Mouse (Mus musculus) midbrain, embryonic 15.5 days (tissue): Measurements from ENCODE around the gene Actn2. TPM values are rescaled to one million over a fixed set of nuclear protein-coding genes. Genes with fewer than 3 reads are reported as not detected.

Source experiments
- ATAC-seq: fragments of 200-750 bp; cut with Nextera tagmentation; replicated peaks from 2 replicates; pipeline ENCODE4 v1.8.0; 2017; ENCODE audit warnings: moderate TSS enrichment
- H3K27ac ChIP-seq: fragments of 300-500 bp; sonication (generic); 2 replicates; pipeline ENCODE4 v1.5.1; 2015; ENCODE audit warnings: mild to moderate bottlenecking, inconsistent platforms
- H3K27me3 ChIP-seq: fragments of 300-500 bp; sonication (generic); replicated peaks from 2 replicates; pipeline ENCODE4 v1.6.1; 2015; ENCODE audit warnings: inconsistent platforms
- H3K36me3 ChIP-seq: fragments of 300-500 bp; sonication (generic); replicated peaks from 2 replicates; pipeline ENCODE4 v1.6.1; 2015; ENCODE audit warnings: inconsistent platforms
- H3K4me1 ChIP-seq: fragments of 300-500 bp; sonication (generic); 2 replicates; pipeline ENCODE4 v1.6.1; 2015; ENCODE audit warnings: inconsistent platforms
- H3K4me2 ChIP-seq: fragments of 300-500 bp; sonication (generic); 2 replicates; pipeline ENCODE4 v1.6.1; 2015; ENCODE audit warnings: inconsistent platforms, mild to moderate bottlenecking, moderate library complexity
- H3K4me3 ChIP-seq: fragments of 300-500 bp; sonication (generic); 2 replicates; pipeline ENCODE4 v1.5.1; 2015; ENCODE audit warnings: mild to moderate bottlenecking, inconsistent platforms
- H3K9ac ChIP-seq: fragments of 300-500 bp; sonication (generic); 2 replicates; pipeline ENCODE4 v1.6.1; 2015; ENCODE audit warnings: mild to moderate bottlenecking, inconsistent platforms
- H3K9me3 ChIP-seq: fragments of 300-500 bp; sonication (generic); 2 replicates; pipeline ENCODE4 v1.6.1; 2016; ENCODE audit warnings: inconsistent platforms
- WGBS: fragments of 180-500 bp; shearing (Covaris S2); methylation state at CpG from one replicate; pipeline ENCODE4 v1.1.7; 2015; ENCODE audit warnings: mixed read lengths; 5-methylcytosine and 5-hydroxymethylcytosine counted together
- polyA plus RNA-seq: library from polyadenylated mRNA; unstranded; fragments of >200 nt; fragmentation: Nextera tagmentation; extraction: Ambion mirVana; gene quantifications from 2 replicates; pipeline ENCODE4 v1.2.1, GENCODE M21; 2015

Gene Actn2
- polyA plus RNA-seq, 1 experiment from 2014 or later, result 2.8 TPM

- Histone ChIP-seq H3K9me3 (no peaks in the 10 kb centered on the region), H3K4me1 (peaks cover 3% of the 10 kb centered on the region), H3K4me3 (no peak overlapping the region), H3K36me3 (no peaks in the 10 kb centered on the region), H3K4me2 (0 out of 2 replicates have a peak overlapping the region, but pooled peaks have one; percentile 96), H3K27me3 (0 out of 2 replicates have a peak, but pooled peaks cover 2% of the 10 kb centered on the region), H3K9ac (no peak overlapping the region), H3K27ac (no peak overlapping the region)
- ATAC-seq, result no peak
Measured at GRCm38 (mm10) chr13:12339446-12339845, 1.1 kb downstream of the Actn2 start.

- H3K36me3 ChIP-seq, result no peaks in the 10 kb centered on the region
- WGBS, result 91% methylated on average over 7 of the region's 7 CpGs
- H3K27ac ChIP-seq, result no peak overlapping the region
- no peak for ATAC-seq
- no peaks in the 10 kb centered on the region for H3K9me3 ChIP-seq
- H3K27me3 ChIP-seq, result 0 out of 2 replicates have a peak, but pooled peaks cover 2% of the 10 kb centered on the region
- peaks cover 3% of the 10 kb centered on the region for H3K4me1 ChIP-seq
- no peak overlapping the region for H3K9ac ChIP-seq
- H3K4me2 ChIP-seq, result no peak overlapping the region
- H3K4me3 ChIP-seq, result no peak overlapping the region
Measured at GRCm38 (mm10) chr13:12337752-12338151, 2.8 kb downstream of the Actn2 start.

- Histone ChIP-seq H3K9me3 (no peaks in the 10 kb centered on the region), H3K27me3 (no peaks in the 10 kb centered on the region), H3K4me1 (no peaks in the 10 kb centered on the region), H3K27ac (no peak overlapping the region), H3K4me3 (no peak overlapping the region), H3K4me2 (no peak overlapping the region), H3K9ac (no peak overlapping the region), H3K36me3 (no peaks in the 10 kb centered on the region)
- no peak for ATAC-seq
- WGBS, result 67% methylated on average over 12 of the region's 12 CpGs
Measured at GRCm38 (mm10) chr13:12334016-12334415, 6.5 kb downstream of the Actn2 start.

DNA sequence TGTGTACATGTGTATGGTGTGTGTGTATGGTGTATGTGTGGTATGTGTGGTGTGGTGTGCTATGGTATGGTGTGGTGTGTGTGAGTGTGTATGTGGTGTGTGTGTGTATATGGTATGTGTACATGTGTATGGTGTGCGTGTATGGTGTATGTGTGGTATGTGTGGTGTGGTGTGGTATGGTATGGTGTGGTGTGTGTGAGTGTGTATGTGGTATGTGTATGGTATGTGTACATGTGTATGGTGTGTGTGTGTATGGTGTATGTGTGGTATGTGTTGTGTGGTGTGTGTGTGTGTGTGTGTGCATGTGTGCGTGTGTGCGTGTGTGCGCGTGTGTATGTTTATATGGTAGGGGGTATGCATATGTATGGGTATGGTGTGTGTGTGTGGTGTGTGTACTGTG lies 9.0 kb downstream of the Actn2 start:
- Histone ChIP-seq H3K9me3 (no peaks in the 10 kb centered on the region), H3K9ac (no peak overlapping the region), H3K4me2 (no peak overlapping the region), H3K36me3 (no peaks in the 10 kb centered on the region), H3K27ac (no peak overlapping the region), H3K4me1 (no peaks in the 10 kb centered on the region), H3K4me3 (no peak overlapping the region), H3K27me3 (no peaks in the 10 kb centered on the region)
- no peak for ATAC-seq
- WGBS, result over 99% methylated on average over 5 of the region's 5 CpGs

DNA sequence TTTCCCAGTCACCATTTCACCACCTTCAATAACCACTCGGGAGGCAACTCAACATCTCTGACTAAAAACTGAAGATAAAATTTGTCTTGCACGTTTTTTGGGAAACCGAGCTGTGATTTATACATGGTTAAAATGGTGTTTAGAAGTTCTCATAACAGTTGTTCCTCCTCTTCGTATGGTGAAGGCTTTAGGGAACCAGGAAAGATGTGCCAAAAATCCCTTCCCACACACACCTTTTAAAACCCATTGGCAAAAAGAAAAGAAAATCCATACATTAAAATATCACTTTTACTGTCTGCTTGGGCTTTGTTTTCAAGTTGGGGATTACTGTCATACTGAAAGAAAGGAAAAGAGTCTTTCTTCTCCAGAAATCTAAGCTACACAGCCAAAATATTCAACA lies 12.2 kb downstream of the Actn2 start:
- no peak overlapping the region for H3K4me3 ChIP-seq
- H3K9me3 ChIP-seq, result no peaks in the 10 kb centered on the region
- no peaks in the 10 kb centered on the region for H3K4me1 ChIP-seq
- no peaks in the 10 kb centered on the region for H3K27me3 ChIP-seq
- WGBS, result 82% methylated on average over 4 of the region's 4 CpGs
- no peak for ATAC-seq
- no peaks in the 10 kb centered on the region for H3K36me3 ChIP-seq
- no peak overlapping the region for H3K4me2 ChIP-seq
- H3K27ac ChIP-seq, result no peak overlapping the region
- no peak overlapping the region for H3K9ac ChIP-seq

- H3K36me3 ChIP-seq, result no peaks in the 10 kb centered on the region
- no peaks in the 10 kb centered on the region for H3K4me1 ChIP-seq
- no peak overlapping the region for H3K4me2 ChIP-seq
- no peak overlapping the region for H3K9ac ChIP-seq
- H3K27me3 ChIP-seq, result no peaks in the 10 kb centered on the region
- no peak overlapping the region for H3K4me3 ChIP-seq
- ATAC-seq, result no peak
- no peak overlapping the region for H3K27ac ChIP-seq
- WGBS, result 95% methylated on average over 6 of the region's 6 CpGs
- no peaks in the 10 kb centered on the region for H3K9me3 ChIP-seq
Measured at GRCm38 (mm10) chr13:12327577-12327976, 13.0 kb downstream of the Actn2 start.

- Histone ChIP-seq H3K4me1 (no peaks in the 10 kb centered on the region), H3K27ac (no peak overlapping the region), H3K4me2 (no peak overlapping the region), H3K4me3 (no peak overlapping the region), H3K36me3 (no peaks in the 10 kb centered on the region), H3K9ac (no peak overlapping the region), H3K9me3 (no peaks in the 10 kb centered on the region), H3K27me3 (no peaks in the 10 kb centered on the region)
- 87% methylated on average over 12 of the region's 12 CpGs for WGBS
- no peak for ATAC-seq
Measured at GRCm38 (mm10) chr13:12323076-12323625, 17.4 kb downstream of the Actn2 start.

GRCm38 (mm10) chr13:12320148-12320547 lies 20.4 kb downstream of the Actn2 start:
- WGBS, result 74% methylated on average over 2 of the region's 2 CpGs

DNA sequence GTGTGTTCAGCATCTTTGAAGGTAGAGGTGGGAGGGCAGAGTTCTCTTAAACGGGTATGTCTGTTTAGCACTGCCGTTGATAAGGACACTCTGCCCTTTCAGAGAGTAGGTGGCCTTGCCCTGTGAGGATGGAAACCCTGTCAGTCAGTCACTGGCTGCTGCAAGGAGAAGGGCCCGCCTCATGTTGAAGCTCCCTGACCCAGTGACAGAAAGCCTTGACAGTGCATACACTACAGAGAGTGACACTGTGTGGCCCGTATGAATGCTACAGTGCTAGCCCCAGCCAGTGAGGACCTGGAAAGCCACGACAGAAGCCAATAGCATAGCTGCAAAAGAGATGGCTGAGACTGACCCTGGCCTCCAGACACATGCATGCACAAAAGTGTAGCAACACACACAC lies 22.5 kb downstream of the Actn2 start:
- no peak overlapping the region for H3K4me2 ChIP-seq
- H3K36me3 ChIP-seq, result no peaks in the 10 kb centered on the region
- no peaks in the 10 kb centered on the region for H3K27me3 ChIP-seq
- 83% methylated on average over 5 of the region's 5 CpGs for WGBS
- H3K27ac ChIP-seq, result no peak overlapping the region
- no peak overlapping the region for H3K4me3 ChIP-seq
- no peaks in the 10 kb centered on the region for H3K9me3 ChIP-seq
- H3K9ac ChIP-seq, result no peak overlapping the region
- H3K4me1 ChIP-seq, result no peaks in the 10 kb centered on the region
- ATAC-seq, result no peak

More at GRCm38 (mm10) chr13:12320148-12320547, 20.4 kb downstream of the Actn2 start:
- Histone ChIP-seq H3K9ac (no peak overlapping the region), H3K4me3 (no peak overlapping the region), H3K36me3 (no peaks in the 10 kb centered on the region), H3K27me3 (no peaks in the 10 kb centered on the region), H3K27ac (no peak overlapping the region), H3K4me2 (no peak overlapping the region), H3K9me3 (no peaks in the 10 kb centered on the region), H3K4me1 (no peaks in the 10 kb centered on the region)
- ATAC-seq, result no peak

DNA sequence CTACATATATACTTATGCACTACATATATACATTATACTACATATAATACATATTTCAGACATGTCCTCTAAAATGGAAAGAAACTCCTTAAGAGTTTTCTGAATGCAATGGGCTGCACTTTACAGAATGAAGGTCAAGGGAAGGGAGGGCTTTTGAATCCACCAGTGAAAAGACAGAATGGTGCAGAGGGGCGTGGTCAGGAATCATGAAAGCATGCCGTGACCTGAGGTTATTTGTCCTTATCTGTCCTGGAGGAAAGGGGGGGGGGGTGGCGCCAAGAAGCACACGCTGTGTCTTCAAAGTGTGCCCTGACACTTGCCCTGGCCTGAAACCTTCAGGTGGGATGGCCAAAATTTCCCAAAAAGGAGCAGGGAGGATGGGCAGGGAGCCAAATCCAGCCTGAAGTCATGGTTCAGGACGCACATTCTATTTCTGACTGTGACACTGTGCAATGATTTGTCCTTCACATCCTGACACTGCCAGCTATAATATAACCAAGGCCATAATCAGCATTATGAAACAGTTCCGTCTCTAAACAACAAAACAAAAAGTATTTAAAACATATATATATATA lies 23.3 kb downstream of the Actn2 start:
- 76% methylated on average over 6 of the region's 6 CpGs for WGBS
- no peak for ATAC-seq
- no peaks in the 10 kb centered on the region for H3K4me1 ChIP-seq
- no peak overlapping the region for H3K4me3 ChIP-seq
- H3K9ac ChIP-seq, result no peak overlapping the region
- H3K9me3 ChIP-seq, result no peaks in the 10 kb centered on the region
- H3K27me3 ChIP-seq, result no peaks in the 10 kb centered on the region
- H3K27ac ChIP-seq, result no peak overlapping the region
- no peaks in the 10 kb centered on the region for H3K36me3 ChIP-seq
- no peak overlapping the region for H3K4me2 ChIP-seq

DNA sequence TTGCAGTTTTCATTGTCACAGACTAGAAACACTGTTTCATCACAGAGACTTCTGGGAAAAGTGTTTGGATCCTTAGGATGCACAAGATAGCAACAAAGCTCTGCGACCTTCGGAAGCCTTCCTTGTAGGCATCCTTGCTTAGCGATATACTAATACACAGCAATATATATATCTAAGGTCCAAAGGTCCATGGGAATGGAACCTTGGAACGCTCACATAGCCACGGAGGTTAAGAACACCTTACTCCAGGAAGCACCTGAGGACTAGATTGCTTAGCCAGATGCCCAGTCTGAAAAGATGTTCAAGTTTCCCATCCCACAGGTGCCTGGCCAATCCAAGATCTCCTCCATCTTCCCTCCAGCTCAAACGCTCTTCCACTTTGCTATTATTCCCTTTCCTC lies 26.4 kb downstream of the Actn2 start:
- WGBS, result 96% methylated on average over 6 of the region's 6 CpGs
- no peaks in the 10 kb centered on the region for H3K27me3 ChIP-seq
- H3K9me3 ChIP-seq, result no peaks in the 10 kb centered on the region
- no peak overlapping the region for H3K27ac ChIP-seq
- no peak overlapping the region for H3K4me2 ChIP-seq
- no peak overlapping the region for H3K9ac ChIP-seq
- no peaks in the 10 kb centered on the region for H3K36me3 ChIP-seq
- H3K4me3 ChIP-seq, result no peak overlapping the region
- ATAC-seq, result no peak
- H3K4me1 ChIP-seq, result no peaks in the 10 kb centered on the region

DNA sequence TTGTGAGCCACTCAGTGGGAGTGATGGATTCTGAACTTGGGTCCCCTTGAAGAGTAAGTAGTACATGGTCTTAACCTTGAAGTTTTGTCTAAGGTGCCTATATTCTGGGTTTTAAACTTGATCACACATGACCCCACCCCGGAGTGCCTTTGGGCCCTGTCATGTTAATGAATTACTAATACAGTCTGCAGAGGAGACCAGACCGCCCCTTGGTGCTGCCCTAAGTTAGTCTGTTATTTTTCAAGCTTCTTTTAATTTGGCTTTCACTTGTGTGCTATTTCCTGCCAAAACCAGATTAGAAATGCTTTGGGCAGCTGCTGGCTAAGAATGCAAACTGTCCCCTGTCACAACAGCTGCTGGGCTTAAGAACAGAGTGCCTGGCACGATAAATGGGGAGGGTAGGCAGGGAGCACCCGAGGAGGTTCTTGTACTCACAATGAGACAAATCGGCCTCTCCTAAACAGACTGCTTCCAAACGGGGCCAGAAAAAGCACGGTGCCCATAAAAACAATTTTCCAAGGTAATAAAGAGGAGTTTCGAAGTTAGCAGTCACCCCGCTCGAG lies 28.5 kb downstream of the Actn2 start:
- no peaks in the 10 kb centered on the region for H3K27me3 ChIP-seq

DNA sequence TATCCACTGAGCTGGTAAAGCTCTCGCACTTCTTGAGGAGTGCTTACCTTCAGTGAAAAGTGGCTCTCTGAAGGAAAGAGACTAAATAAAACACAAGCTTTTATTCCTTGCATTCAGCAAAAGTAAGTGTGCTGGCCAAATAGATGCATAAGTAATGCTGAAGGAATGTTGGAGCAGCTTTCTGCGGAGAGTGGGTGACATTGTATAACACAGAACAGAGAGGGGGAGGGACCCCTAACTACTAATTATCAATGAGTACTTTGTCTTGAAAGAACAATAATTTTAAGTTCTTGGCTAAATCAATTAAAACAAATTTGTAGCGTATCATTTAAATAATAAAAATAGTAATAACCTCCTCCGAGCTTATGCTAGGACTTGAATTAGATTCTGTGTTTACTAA lies 29.2 kb downstream of the Actn2 start:
- H3K9ac ChIP-seq, result no peak overlapping the region
- no peaks in the 10 kb centered on the region for H3K27me3 ChIP-seq
- no peaks in the 10 kb centered on the region for H3K9me3 ChIP-seq
- H3K4me1 ChIP-seq, result no peaks in the 10 kb centered on the region
- 80% methylated on average over 4 of the region's 4 CpGs for WGBS
- no peaks in the 10 kb centered on the region for H3K36me3 ChIP-seq
- no peak overlapping the region for H3K4me2 ChIP-seq
- no peak overlapping the region for H3K4me3 ChIP-seq
- no peak overlapping the region for H3K27ac ChIP-seq
- no peak for ATAC-seq

More for the DNA sequence above, 28.5 kb downstream of the Actn2 start:
- no peaks in the 10 kb centered on the region for H3K4me1 ChIP-seq
- H3K36me3 ChIP-seq, result no peaks in the 10 kb centered on the region
- H3K9ac ChIP-seq, result no peak overlapping the region
- H3K27ac ChIP-seq, result no peak overlapping the region
- no peak for ATAC-seq
- 73% methylated on average over 10 of the region's 10 CpGs for WGBS
- H3K4me3 ChIP-seq, result no peak overlapping the region
- H3K9me3 ChIP-seq, result no peaks in the 10 kb centered on the region
- no peak overlapping the region for H3K4me2 ChIP-seq
